Mouse (Mus musculus): ENCODE results near the gene Gm21820.
"Not testable (repeated sequence)": the region's sequence is repeated elsewhere in the genome, so short reads cannot be mapped to it uniquely, and the experiment has no call there.

Gene Gm21820

GRCm38 (mm10) chrY:5249341-5249740 lies at the start of gene Gm21820:
Gene Gm21820, minus strand, starts transcription at chrY:5249441.
- DNase-seq (ENCODE audit: low read depth): not testable (repeated sequence)
